In the genomic region with DNA sequence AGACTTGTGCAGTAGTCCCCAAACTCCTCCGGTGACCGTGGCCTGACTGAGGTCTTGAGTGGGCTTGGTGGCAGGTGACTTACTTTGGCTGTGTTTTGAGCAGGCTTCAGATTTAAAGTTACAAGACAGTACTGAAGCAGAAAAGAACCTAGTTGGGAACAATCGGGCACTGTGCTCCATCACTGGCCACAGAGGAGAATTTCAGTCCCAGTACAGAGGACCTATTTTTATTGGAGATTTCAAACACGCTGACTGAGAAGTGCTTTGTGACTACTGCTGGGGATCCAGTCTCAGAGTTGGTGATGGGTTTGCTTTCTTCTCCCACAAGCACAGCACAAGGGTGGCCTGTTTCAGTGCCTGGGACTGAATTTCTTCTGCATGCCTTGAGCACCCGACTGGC, we compare ENCODE assay signal across 7 mouse cellular contexts. TPM values are rescaled to one million over a fixed set of nuclear protein-coding genes. Genes with fewer than 3 reads are reported as not detected.
DNase-seq lines count a peak whose midpoint lies in the region; ATAC-seq lines count a peak whose summit lies in the region.

No protein-coding gene starts in this region.

- no peak for ATAC-seq in limb, embryonic 13.5 days (ENCODE audit: low FRiP score, low read depth)

- peaks cover 22% of the 10 kb centered on the region for H3K27me3 ChIP-seq in limb, embryonic 13.5 days

- peak overlapping the region; percentile 47 for H3K4me3 ChIP-seq in limb, embryonic 13.5 days

- peak overlapping the region; percentile 73 for H3K4me2 ChIP-seq in limb, embryonic 13.5 days (replicated peaks)

- H3K36me3 ChIP-seq in limb, embryonic 13.5 days = no peaks in the 10 kb centered on the region

- no peak overlapping the region for H3K27ac ChIP-seq in limb, embryonic 13.5 days

- DNase-seq in retina, embryonic 14.5 days (ENCODE audit: low spot score) = peak; percentile 6
- no peak for DNase-seq in retina, postnatal 1 day
- DNase-seq in frontal cortex, adult 2 months (ENCODE audit: extremely low spot score in 1 of 2, low spot score in 1 of 2) = peak; percentile 28 to 51
- DNase-seq in spleen, adult 12 weeks (ENCODE audit: low spot score) = no peak
- DNase-seq in spleen, postnatal 4 days (ENCODE audit: low spot score in 2 of 2) = no peak
- DNase-seq in kidney, postnatal 10 days = no peak

- no peaks in the 10 kb centered on the region for H3K9me3 ChIP-seq in limb, embryonic 13.5 days

- H3K9ac ChIP-seq in limb, embryonic 13.5 days = no peak overlapping the region

- 59% methylated on average over 5 of the region's 5 CpGs for WGBS in limb, embryonic 13.5 days

- H3K4me1 ChIP-seq in limb, embryonic 13.5 days = peaks cover 4% of the 10 kb centered on the region; the same call in 1 of the 2 replicates

RNA-seq across cellular contexts. Expression of a gene that starts 1.1 kb away (rescaled TPM):
- 88.0 and 94.6 TPM in 2 replicates for polyA plus RNA-seq in frontal cortex, adult 2 months (2012; rRNA removed)
- 1.5 and 2.0 TPM in 2 replicates for polyA plus RNA-seq in limb, embryonic 13.5 days (2015; fragmentation: Nextera tagmentation; extraction: Ambion mirVana)

Comparison
In these comparisons a context has a peak if more than half of its experiments do, and no peak if none do; other contexts are left out.
1. DNase-seq: peak in retina, embryonic 14.5 days (single experiment) and frontal cortex, adult 2 months (2 of 2); none in retina, postnatal 1 day (single experiment), spleen, adult 12 weeks (single experiment), spleen, postnatal 4 days (0 of 2) and kidney, postnatal 10 days (single experiment).
2. RNA of a gene that starts 1.1 kb away (polyA plus RNA-seq): 88.0 to 94.6 TPM in frontal cortex, adult 2 months; 1.5 to 2.0 TPM in limb, embryonic 13.5 days; every median in the first group is over 10 times any median in the second.